Mouse (Mus musculus) MEL (cell line): ENCODE measurements at regions not wholly inside any gene's neighbourhood (a gene's known extent, or its start where the extent isn't known, plus 50 kb on each side); places are given as distances from the start of the nearest gene placed in this dataset.
A peak's percentile ranks its signal among the peaks of the same experiment; 100 is the strongest.

Experiments
- DNase-seq: peaks from one replicate; pipeline ENCODE4 v3.0.0; 2011; ENCODE audit warnings: low read depth, low spot score
- H3K27ac ChIP-seq: 2 replicates; pipeline ENCODE4 v1.5.1; 2012; ENCODE audit warnings: low read depth, mild to moderate bottlenecking, control low read depth, low read length, moderate library complexity; ENCODE audit not compliant: control insufficient read depth
- H3K27me3 ChIP-seq, 2 experiments: fragments of 150-350 bp in 1 of 2; sonication (generic) in 1 of 2; 2 replicates each; pipeline ENCODE4 v1.6.1; 2012; ENCODE audit warnings: low read length in 2 of 2, mild to moderate bottlenecking in 2 of 2, improper control_type of control experiment in 1 of 2, moderate library complexity in 1 of 2; ENCODE audit not compliant: insufficient read depth in 2 of 2, control insufficient read depth in 1 of 2
- H3K36me3 ChIP-seq, 2 experiments: 2 replicates each; pipeline ENCODE4 v1.6.1; 2012 to 2014; ENCODE audit warnings: low read length in 2 of 2, improper control_type of control experiment in 1 of 2, inconsistent platforms in 1 of 2, mild to moderate bottlenecking in 1 of 2; ENCODE audit not compliant: insufficient read depth in 2 of 2, control insufficient read depth in 1 of 2
- H3K4me1 ChIP-seq, 2 experiments: fragments of 150-350 bp in 1 of 2; sonication (generic) in 1 of 2; 2 replicates each; pipeline ENCODE4 v1.6.1; 2012; ENCODE audit warnings: low read length in 2 of 2, improper control_type of control experiment in 1 of 2, mild to moderate bottlenecking in 1 of 2; ENCODE audit not compliant: insufficient read depth in 2 of 2, control insufficient read depth in 1 of 2
- H3K4me3 ChIP-seq, 2 experiments: fragments of 150-350 bp in 1 of 2; sonication (generic) in 1 of 2; 2 replicates each; pipeline ENCODE4 v1.5.1; 2012; ENCODE audit warnings: low read depth in 2 of 2, low read length in 2 of 2, mild to moderate bottlenecking in 2 of 2, moderate library complexity in 2 of 2, control low read depth in 1 of 2, improper control_type of control experiment in 1 of 2; ENCODE audit not compliant: control insufficient read depth in 1 of 2, insufficient read depth in 1 of 2
- H3K79me2 ChIP-seq: 2 replicates; pipeline ENCODE4 v1.6.1; 2012; ENCODE audit warnings: mild to moderate bottlenecking, low read length, moderate library complexity; ENCODE audit not compliant: control insufficient read depth, poor library complexity, insufficient read depth
- H3K9ac ChIP-seq: 2 replicates; pipeline ENCODE4 v1.6.1; 2012; ENCODE audit warnings: low read depth, mild to moderate bottlenecking, control low read depth, low read length, moderate library complexity; ENCODE audit not compliant: control insufficient read depth, poor library complexity, severe bottlenecking
- H3K9me3 ChIP-seq: fragments of 150-350 bp; sonication (generic); replicated peaks from 2 replicates; pipeline ENCODE4 v1.6.1; 2012; ENCODE audit warnings: mild to moderate bottlenecking, low read length, improper control_type of control experiment, moderate library complexity; ENCODE audit not compliant: insufficient read depth
- CHD1 ChIP-seq: IDR thresholded peaks from 2 replicates; pipeline ENCODE4 v1.6.1; 2012; ENCODE audit warnings: low read depth, mild to moderate bottlenecking, inconsistent platforms, low read length, improper control_type of control experiment
- CHD2 ChIP-seq: IDR thresholded peaks from 2 replicates; pipeline ENCODE4 v1.6.1; 2011; ENCODE audit warnings: low read length, improper control_type of control experiment
- CTCF ChIP-seq, 3 experiments: IDR thresholded peaks in 2 of 3; conservative IDR thresholded peaks in 1 of 3; 2 replicates each; pipeline ENCODE4 v1.5.1; 2011 to 2012; ENCODE audit warnings: low read length in 3 of 3, low read depth in 2 of 3, mild to moderate bottlenecking in 2 of 3, improper control_type of control experiment in 1 of 3, inconsistent platforms in 1 of 3, mixed read lengths in 1 of 3, moderate library complexity in 1 of 3; ENCODE audit not compliant: control insufficient read depth in 1 of 3, insufficient read depth in 1 of 3, poor library complexity in 1 of 3, severe bottlenecking in 1 of 3
- EP300 ChIP-seq, 2 experiments: IDR thresholded peaks; 2 replicates each; pipeline ENCODE4 v1.6.1; 2011; ENCODE audit warnings: improper control_type of control experiment in 2 of 2, low read length in 2 of 2, low read depth in 1 of 2, mild to moderate bottlenecking in 1 of 2
- GABPA ChIP-seq: IDR thresholded peaks from 2 replicates; pipeline ENCODE4 v1.6.1; 2012; ENCODE audit warnings: low read depth, mild to moderate bottlenecking, inconsistent platforms, low read length, improper control_type of control experiment, moderate library complexity
- GATA1 ChIP-seq: IDR thresholded peaks from 2 replicates; pipeline ENCODE4 v1.6.1; 2011; ENCODE audit warnings: low read depth, low read length, improper control_type of control experiment
- JUND ChIP-seq: IDR thresholded peaks from 2 replicates; pipeline ENCODE4 v1.6.1; 2011; ENCODE audit warnings: low read depth, mild to moderate bottlenecking, improper control_type of control experiment, low read length
- MAFK ChIP-seq: IDR thresholded peaks from 2 replicates; pipeline ENCODE4 v1.6.1; 2011; ENCODE audit warnings: low read depth, mild to moderate bottlenecking, low read length, improper control_type of control experiment, borderline replicate concordance
- MYC ChIP-seq: IDR thresholded peaks from 2 replicates; pipeline ENCODE4 v1.6.1; 2011; ENCODE audit warnings: low read depth, mild to moderate bottlenecking, low read length, improper control_type of control experiment, moderate library complexity
- NELFE ChIP-seq: IDR thresholded peaks from 2 replicates; pipeline ENCODE4 v1.6.1; 2011; ENCODE audit warnings: low read depth, low read length, improper control_type of control experiment
- POLR2A ChIP-seq, 2 experiments: IDR thresholded peaks; 2 replicates each; pipeline ENCODE4 v1.6.1; 2011 to 2012; ENCODE audit warnings: low read length in 2 of 2, mild to moderate bottlenecking in 2 of 2, control low read depth in 1 of 2, improper control_type of control experiment in 1 of 2, low read depth in 1 of 2, moderate library complexity in 1 of 2; ENCODE audit not compliant: control insufficient read depth in 1 of 2, insufficient read depth in 1 of 2, poor library complexity in 1 of 2
- POLR2AphosphoS2 ChIP-seq: IDR thresholded peaks from 2 replicates; pipeline ENCODE4 v1.6.1; 2011; ENCODE audit warnings: low read length, improper control_type of control experiment
- POLR2AphosphoS5 ChIP-seq: IDR thresholded peaks from 2 replicates; pipeline ENCODE4 v1.6.1; 2012; ENCODE audit warnings: low read depth, borderline replicate concordance, mild to moderate bottlenecking, inconsistent platforms, low read length, moderate library complexity, mixed read lengths
- SIN3A ChIP-seq: IDR thresholded peaks from 2 replicates; pipeline ENCODE4 v1.6.1; 2012; ENCODE audit warnings: low read length, improper control_type of control experiment, inconsistent platforms
- TAL1 ChIP-seq: IDR thresholded peaks from 2 replicates; pipeline ENCODE4 v1.6.1; 2012; ENCODE audit warnings: mild to moderate bottlenecking, inconsistent platforms, low read length, moderate library complexity, mixed read lengths
- TBP ChIP-seq: IDR thresholded peaks from 2 replicates; pipeline ENCODE4 v1.8.0; 2011; ENCODE audit warnings: low read depth, low read length, improper control_type of control experiment
- TCF12 ChIP-seq: IDR thresholded peaks from 2 replicates; pipeline ENCODE4 v1.6.1; 2014; ENCODE audit warnings: low read depth, mild to moderate bottlenecking, inconsistent platforms, low read length, improper control_type of control experiment, moderate library complexity
- ZKSCAN1 ChIP-seq: IDR thresholded peaks from 2 replicates; pipeline ENCODE4 v1.6.1; 2012; ENCODE audit warnings: low read depth, mild to moderate bottlenecking, inconsistent platforms, low read length, improper control_type of control experiment, moderate library complexity
- ZNF384 ChIP-seq: IDR thresholded peaks from 2 replicates; pipeline ENCODE4 v1.6.1; 2012; ENCODE audit warnings: low read depth, mild to moderate bottlenecking, inconsistent platforms, low read length, improper control_type of control experiment

GRCm38 (mm10) chr11:90807343-90807742 lies 119.2 kb upstream of the Tom1l1 start:
- TF ChIP-seq POLR2AphosphoS5 (no peak), TBP (no peak), MYC (no peak), GATA1 (no peak), ZKSCAN1 (no peak), TAL1 (no peak), JUND (no peak), POLR2AphosphoS2 (no peak), NELFE (no peak), CTCF (IDR thresholded peaks at IDR 0.05 in 2 of 3, conservative IDR thresholded peaks at IDR 0.05 in 1 of 3; ENCODE audit: control insufficient read depth in 1 of 3, insufficient read depth in 1 of 3, low read depth in 2 of 3, low read length in 3 of 3, poor library complexity in 1 of 3, severe bottlenecking in 1 of 3) (no peak), TCF12 (no peak), MAFK (no peak), SIN3A (no peak), CHD1 (no peak), ZNF384 (no peak)
- TF ChIP-seq, all 39 proteins: peak for 0
- H3K4me3 ChIP-seq: no peak overlapping the region
- peaks cover 0 to 9% of the 10 kb centered on the region in 2 experiments; a peak in 2 of 4 replicates for H3K36me3 ChIP-seq
- no peak overlapping the region for H3K27ac ChIP-seq
- no peak for DNase-seq
- H3K27me3 ChIP-seq: no peaks in the 10 kb centered on the region; a peak in 1 of 4 replicates
- peaks cover 0 to 8% of the 10 kb centered on the region in 2 experiments; a peak in 2 of 4 replicates for H3K4me1 ChIP-seq
- no peaks in the 10 kb centered on the region for H3K79me2 ChIP-seq
- H3K9me3 ChIP-seq: no peaks in the 10 kb centered on the region
- no peak overlapping the region for H3K9ac ChIP-seq

DNA sequence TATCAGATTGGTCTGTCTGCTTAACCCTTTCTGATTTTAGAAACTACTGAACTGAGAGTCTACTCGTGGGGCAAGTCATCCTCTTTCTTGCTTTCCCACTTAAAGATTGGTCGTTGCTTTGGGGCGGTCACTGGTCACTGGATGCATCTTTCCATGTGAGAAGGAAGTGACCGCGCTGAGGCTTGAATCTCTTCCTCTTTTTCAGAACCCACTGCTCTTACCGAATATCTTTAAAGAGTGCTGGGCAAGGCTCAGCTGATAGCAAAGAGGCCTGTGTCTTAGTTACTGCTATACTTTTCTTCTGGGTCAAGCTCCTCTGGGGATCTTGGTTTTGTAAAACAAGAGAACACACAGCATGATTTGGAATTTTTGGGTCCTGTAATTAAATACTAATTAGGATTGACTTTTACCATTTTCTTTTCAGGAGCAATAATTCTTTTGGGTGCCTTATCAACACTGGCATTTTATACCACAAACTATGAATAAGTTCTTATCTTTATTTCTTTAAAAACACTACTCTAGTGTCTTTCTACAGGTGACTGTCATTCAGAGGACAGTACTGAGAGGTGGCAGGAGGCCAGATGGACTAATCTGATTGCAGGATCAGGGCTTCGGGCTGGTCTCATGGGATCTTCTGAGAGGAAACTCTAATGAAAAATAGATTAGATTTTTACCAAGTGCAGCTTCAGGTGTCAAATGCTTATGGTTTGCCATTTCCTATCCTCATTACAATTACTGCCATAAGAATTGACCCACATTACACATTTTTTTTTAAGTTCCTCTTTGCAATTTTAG lies 114.6 kb upstream of the Tom1l1 start:
- Histone ChIP-seq H3K36me3 (peaks cover 0 to 9% of the 10 kb centered on the region in 2 experiments; a peak in 2 of 4 replicates), H3K4me1 (peaks cover 0 to 8% of the 10 kb centered on the region in 2 experiments; a peak in 2 of 4 replicates)

More for the DNA sequence above, 114.6 kb upstream of the Tom1l1 start:
- Histone ChIP-seq H3K27me3 (no peaks in the 10 kb centered on the region), H3K9me3 (no peaks in the 10 kb centered on the region), H3K9ac (no peak overlapping the region)
- TF ChIP-seq EP300 (IDR thresholded peaks at IDR 0.05; ENCODE audit: low read depth in 1 of 2, low read length in 2 of 2): peak in 1 of 2 experiments; percentile 9; a peak in 1 of 4 replicates
- peak; percentile 37; the same call in 1 of the 2 replicates for TF ChIP-seq TCF12
- no peak for TF ChIP-seq POLR2A (IDR thresholded peaks at IDR 0.05; ENCODE audit: control insufficient read depth in 1 of 2, insufficient read depth in 1 of 2, low read depth in 1 of 2, low read length in 2 of 2, poor library complexity in 1 of 2)
- TF ChIP-seq GABPA: no peak
- TF ChIP-seq ZNF384: peak; percentile 7; the same call in 1 of the 2 replicates
- TF ChIP-seq CHD2: no peak
- TF ChIP-seq GATA1: peak; percentile 67
- no peak for TF ChIP-seq CHD1
- TF ChIP-seq SIN3A: 0 out of 2 replicates have a peak, but pooled peaks have one; percentile 19
- TF ChIP-seq, all 39 proteins: peak for 5
- DNase-seq: peak; percentile 46
- peak overlapping the region; percentile 24; the same call in 1 of the 2 replicates for H3K27ac ChIP-seq
- H3K4me3 ChIP-seq: no peak overlapping the region
- no peaks in the 10 kb centered on the region for H3K79me2 ChIP-seq
